Mouse (Mus musculus) neural tube, embryonic 13.5 days (tissue): ENCODE results near the gene Vwa5a. TPM values are rescaled to one million over a fixed set of nuclear protein-coding genes. Genes with fewer than 3 reads are reported as not detected.

Experiments
- polyA plus RNA-seq: library from polyadenylated mRNA; unstranded; fragments of >200 nt; fragmentation: Nextera tagmentation; extraction: Ambion mirVana; gene quantifications from 2 replicates; pipeline ENCODE4 v1.2.1, GENCODE M21; 2015

The Vwa5a gene
- polyA plus RNA-seq, 1 experiment from 2014 or later: 10.0 TPM

Other genes starting within 250 kb of the Vwa5a start
- gene Olfr905, start 247.2 kb upstream of the Vwa5a start, polyA plus RNA-seq: not detected in 2 replicates
- gene Olfr906, start 231.2 kb upstream of the Vwa5a start, polyA plus RNA-seq: not detected in 2 replicates
- gene Olfr907, start 222.5 kb upstream of the Vwa5a start, polyA plus RNA-seq: not detected in 2 replicates
- not detected in 2 replicates for gene Olfr911-ps1, start 196.7 kb upstream of the Vwa5a start, polyA plus RNA-seq
- gene Olfr910, start 180.4 kb upstream of the Vwa5a start, polyA plus RNA-seq: not detected in 2 replicates
- not detected in 2 replicates for gene Olfr912, start 138.1 kb upstream of the Vwa5a start, polyA plus RNA-seq
- gene Olfr913, start 125.5 kb upstream of the Vwa5a start, polyA plus RNA-seq: not detected in 2 replicates
- not detected in 2 replicates for gene Olfr914, start 113.2 kb upstream of the Vwa5a start, polyA plus RNA-seq
- not detected in 2 replicates for gene Olfr916, start 58.4 kb upstream of the Vwa5a start, polyA plus RNA-seq
- gene Olfr917, start 52.4 kb upstream of the Vwa5a start, polyA plus RNA-seq: not detected in 2 replicates
- gene Olfr918, start 43.7 kb upstream of the Vwa5a start, polyA plus RNA-seq: not detected in 2 replicates
- not detected in 2 replicates for gene Olfr919, start 14.6 kb upstream of the Vwa5a start, polyA plus RNA-seq
- not detected in 2 replicates for gene Olfr920, start 34.0 kb downstream of the Vwa5a start, polyA plus RNA-seq
- not detected in 2 replicates for gene Olfr921, start 54.8 kb downstream of the Vwa5a start, polyA plus RNA-seq
- not detected in 2 replicates for gene Olfr922, start 96.3 kb downstream of the Vwa5a start, polyA plus RNA-seq
- not detected in 2 replicates for gene Olfr923, start 108.3 kb downstream of the Vwa5a start, polyA plus RNA-seq
- not detected in 2 replicates for gene Olfr924, start 126.2 kb downstream of the Vwa5a start, polyA plus RNA-seq
- not detected in 2 replicates for gene Olfr26, start 136.8 kb downstream of the Vwa5a start, polyA plus RNA-seq
- not detected in 2 replicates for gene Olfr926, start 158.9 kb downstream of the Vwa5a start, polyA plus RNA-seq
- not detected in 2 replicates for gene Olfr930, start 211.5 kb downstream of the Vwa5a start, polyA plus RNA-seq